Mouse (Mus musculus): ENCODE measurements around the gene Noc2l.
A peak's percentile ranks its signal among the peaks of the same experiment; 100 is the strongest.

Noc2l gene

DNA sequence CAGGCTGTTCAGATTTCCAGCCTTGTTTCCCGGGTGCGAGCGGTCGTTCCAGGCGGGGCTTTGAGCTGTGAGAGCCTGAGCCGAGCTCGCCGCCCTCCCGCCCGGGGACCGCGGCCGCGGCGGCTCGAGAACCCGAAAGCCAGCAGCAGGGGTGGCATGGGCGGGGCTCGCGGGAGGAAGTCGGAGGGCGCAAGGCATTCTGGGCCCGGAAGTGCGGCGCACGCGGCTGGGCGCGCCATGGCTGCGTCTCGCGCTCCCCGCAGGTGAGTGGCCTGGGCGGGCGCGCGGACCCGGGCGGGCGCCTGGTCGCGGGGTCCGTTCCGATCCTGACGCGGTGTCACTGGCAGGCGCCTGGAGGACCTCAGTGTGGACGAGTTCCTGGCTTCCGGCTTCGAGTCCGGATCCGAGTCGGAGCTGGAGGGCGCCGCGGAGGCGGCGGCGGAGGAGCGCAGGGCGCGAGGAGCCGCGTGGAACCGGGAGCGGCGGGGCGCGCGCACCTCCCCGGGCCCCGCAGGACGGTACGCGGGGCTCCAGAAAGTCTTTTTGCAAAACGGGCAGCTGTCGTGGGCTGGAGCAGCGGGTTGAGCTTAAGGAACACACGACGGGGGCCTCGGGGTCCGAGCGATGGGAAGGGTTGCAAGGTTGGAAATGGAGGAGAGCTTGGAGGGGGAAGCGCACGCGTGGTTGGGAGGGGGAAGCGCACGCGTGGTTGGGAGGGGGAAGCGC, at the start of gene Noc2l:
Noc2l (plus strand) TSS at position 203 of the 726 bp plus-strand sequence.
- DNase-seq (ENCODE audit: low spot score), result peak; percentile 92

DNA sequence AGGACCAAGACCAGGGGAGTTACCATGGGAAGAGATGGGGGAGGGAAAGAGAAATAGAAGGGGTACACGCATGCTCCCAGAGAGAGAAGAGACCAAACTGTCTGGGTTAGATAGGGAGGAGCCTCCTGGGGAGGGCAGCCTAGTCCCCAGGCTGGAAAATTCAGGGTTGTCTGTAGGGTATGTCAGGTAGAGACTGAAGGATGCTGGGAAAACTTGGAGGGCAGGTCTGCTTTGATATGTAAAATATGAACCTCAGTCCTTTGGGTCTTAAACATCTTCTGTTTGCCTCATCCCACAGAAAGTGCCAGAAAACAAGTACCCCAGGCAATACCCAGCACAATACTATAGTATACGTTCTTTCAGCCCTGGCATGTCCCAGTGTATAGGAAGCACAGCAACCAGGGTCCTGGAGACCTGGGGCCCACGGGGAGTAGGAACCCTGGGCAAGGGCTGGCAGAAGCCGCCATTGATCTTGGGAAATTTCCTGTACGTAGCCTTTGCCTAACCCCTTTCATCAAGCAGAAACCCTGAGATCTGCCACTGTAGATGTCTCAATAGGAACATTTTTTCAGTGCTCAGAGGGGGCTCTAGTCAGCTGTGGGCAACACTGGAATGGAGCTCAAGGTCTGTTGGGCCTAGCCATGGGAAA, 47.5 kb upstream of the Noc2l start:
- DNase-seq (ENCODE audit: low spot score), result no peak

DNA sequence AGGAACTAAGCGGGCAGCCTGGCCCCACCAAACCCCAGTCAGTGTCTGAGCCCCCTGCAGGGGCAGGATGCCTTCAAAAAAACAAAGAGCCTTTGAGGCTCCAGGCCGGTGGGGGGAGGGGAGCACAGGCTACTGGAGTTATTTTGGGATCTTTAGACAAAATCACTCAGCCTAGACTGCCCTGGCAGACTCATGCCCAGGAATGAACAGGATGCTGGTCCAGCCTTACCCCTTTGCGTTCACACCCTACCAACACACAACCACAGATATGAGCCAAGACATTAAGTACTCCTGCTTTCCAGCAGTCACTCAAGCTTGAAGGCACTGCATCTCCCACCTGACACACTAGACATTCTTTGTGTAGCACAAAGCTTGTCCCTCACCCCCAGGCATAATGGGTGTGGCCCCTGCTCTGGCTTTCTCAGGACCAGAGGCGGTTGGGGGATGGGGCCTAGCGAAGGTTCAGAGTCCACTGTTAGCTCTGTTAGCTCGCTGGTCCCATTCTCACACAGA, 46.9 kb upstream of the Noc2l start:
- peak; percentile 48 for DNase-seq (ENCODE audit: low spot score)

DNA sequence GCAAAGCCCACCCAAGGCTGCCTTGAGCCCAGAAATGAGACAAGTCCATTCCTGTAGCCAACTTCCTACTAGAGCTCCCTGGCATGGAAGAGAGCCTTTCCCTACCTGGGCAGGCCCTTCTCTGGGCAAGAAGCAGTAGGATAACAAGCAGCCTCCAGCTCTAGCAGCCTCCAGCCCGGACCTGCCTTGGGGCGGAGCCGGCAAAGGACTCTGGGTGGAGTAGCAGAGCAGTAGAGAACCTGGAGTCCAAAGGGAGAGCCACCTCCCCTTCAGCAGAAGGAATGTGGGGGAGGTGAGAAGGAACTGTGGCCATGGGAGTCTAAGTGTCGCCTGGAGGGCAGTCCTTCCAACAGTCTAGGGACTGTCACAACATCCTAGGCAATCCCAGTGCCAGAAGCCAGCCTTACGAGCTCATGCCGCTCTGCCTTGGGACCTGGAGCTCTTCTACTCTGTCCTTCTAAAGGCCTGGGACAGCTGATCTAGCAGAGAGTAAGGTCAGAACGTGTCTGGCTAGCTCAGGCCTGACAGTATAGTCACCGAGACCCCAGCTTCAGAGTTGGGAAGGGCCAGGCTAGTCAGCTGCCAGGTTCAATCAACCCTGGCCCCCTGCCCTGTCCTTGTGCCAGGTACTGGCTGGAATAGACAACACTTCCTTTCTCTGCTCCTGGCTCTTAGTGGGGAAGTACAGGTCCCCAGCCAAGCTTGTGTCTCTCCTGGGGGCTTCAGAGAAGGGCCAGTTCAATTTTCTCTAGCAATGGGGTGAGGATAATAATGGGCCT, 43.2 kb upstream of the Noc2l start:
- DNase-seq (ENCODE audit: low spot score), result peak; percentile 85

DNA sequence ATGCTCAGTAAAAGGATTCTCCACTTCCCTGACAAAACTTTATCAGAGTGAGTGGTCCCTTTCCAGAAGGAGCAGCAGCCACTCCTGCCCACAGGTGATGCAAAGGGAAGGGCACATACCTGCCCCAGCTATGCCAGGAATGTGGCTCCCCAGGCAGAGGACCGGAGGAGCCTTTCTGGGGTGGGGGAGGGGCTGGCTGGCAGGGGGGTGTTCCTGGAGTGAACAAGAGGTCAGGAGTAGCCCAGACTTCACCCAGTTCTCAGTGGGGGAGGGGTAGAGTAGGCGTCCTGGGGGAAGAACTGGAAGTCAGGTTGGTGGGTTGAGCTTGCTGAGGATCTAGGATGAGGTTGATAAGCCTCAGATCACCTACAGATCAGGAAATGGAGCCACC, 42.6 kb upstream of the Noc2l start:
- DNase-seq (ENCODE audit: low spot score), result peak; percentile 52

DNA sequence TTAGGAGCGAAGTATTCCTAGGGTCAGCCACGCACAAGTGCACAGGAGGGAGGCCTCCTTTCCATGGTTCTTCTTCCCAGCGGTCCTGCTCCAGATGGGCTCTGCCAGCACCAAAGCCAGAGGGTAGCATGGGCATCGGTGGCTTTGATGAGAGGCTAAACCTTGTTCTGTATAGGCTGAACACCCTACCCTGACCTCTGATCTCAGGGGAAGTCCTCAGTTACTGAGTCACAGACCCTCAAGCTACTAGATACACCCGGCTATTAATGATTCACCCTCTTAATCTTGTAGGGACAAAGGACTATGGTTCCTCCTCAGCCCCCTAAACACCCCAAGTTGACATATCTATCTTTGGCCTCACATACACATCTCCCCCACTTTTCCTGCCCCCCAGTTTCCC, 41.9 kb upstream of the Noc2l start:
- DNase-seq (ENCODE audit: low spot score), result no peak

DNA sequence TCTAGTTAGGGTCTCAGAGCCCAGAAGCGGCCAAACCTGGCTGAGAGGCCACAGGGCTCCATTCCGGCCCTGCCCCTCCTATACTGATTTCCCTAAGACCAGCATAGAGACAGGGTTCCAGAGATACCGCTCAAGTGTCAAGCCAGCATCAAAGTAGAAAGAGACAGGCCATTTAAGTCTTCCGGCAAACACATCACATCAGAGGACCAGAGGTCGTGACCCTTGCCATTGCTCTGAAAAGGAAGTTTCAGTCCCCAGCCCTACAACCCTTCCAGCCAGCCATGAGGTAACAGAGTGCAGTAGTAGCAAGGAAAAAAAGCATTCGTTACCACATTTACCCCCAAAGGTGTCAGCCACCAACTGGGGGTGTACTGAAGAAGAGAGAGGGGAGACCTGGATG, 41.5 kb upstream of the Noc2l start:
- no peak for DNase-seq (ENCODE audit: low spot score)

DNA sequence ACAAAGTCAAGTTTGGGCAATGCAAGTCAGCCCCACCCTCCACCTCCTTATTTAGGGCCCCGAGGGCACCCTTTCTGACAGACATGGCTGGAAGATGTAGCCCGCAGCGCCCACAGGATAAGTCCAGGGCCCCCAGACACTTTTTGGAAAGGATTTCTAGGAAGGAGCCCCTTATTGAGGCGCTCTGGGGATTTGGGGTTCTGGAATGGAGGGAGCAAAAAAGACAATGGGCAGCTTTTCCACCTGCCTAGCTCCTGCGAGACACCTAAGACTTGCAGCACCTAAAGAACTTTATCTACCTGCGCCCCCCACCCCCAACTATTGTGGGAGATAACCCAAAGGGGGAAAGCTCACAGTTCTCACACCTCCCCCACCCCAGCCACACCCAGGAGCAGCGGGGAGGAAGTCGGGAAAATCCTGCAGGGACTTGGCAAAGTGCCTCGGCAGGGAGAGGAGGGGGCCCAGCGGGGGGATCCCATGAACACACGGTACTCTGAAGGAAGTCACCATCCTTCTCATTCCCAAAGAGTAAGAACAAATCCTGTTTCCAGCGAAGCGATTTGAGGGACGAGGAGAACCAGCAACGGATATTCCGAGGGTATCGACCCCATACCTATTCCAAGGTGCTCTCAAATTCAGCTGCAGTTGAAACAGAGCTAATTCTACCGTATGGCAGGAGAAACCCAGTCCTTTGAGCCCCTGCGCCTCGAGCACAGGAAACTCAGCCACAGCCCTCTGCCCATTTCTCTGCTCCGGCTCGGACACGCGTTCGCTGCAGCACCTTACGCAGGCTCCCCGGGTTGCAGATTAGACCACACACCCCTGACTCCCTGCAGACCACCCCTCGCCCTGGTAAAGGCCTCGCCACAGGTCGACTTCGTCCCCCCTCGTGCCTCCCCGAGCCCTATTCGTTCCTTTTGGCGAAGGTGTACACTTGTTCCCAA, 39.6 kb upstream of the Noc2l start:
- peak; percentile 66 for DNase-seq (ENCODE audit: low spot score)

DNA sequence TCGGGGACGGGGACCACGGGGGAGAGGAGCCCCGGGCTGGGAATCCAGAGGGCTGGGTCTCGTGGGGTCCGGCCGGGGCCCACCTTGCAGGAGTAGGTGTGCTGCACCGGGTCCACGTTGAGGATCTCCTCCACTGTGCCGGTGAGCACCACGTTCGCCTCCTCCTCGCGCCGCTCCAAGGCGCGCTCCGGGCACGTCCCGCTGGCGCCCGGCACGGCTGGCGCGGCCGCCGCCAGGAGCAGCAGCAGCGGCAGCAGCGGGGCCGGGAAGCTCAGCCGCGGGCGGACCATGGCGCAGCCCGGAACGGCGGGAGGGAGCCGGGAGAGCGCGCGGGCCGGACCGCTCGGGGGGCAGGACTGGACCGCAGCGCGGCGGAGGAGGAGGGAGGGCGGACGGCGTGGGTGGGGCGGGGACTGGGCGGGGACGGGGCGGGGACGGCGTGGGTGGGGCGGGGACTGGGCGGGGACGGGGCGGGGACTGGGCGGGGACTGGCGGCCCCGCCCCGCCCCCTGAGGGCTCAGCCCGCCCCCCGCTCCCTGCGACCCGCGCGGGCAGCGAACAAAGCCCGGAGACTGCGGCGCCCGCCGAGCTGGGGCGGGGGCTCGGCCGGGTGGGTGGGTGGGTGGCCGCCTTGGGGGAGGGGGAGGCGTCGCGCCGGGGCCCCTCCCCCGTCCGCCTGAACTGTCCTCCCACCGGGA, 38.5 kb upstream of the Noc2l start, which contains the start of gene Agrn:
Agrn (minus strand) TSS at position 358 of the 698 bp plus-strand sequence.
- DNase-seq (ENCODE audit: low spot score), result peak; percentile 65

DNA sequence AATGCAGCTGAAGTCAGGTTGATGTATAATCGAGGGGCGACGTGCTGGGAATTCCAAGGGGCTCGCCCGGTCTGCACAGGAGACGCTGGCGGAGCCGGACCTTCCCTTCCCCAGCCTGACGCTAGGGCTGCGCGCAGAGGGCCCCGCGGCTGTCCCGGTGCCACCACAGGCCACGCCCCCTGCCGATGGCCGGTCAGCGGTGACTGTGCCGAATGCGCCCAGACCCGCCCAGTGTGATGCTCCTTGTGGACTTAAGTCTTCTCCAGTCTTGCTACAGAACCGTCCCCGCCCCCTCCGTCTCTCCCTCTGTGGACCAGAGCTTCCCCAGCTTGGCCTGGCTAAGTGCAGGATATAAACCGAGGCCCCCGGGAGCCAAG, 38.0 kb upstream of the Noc2l start:
- DNase-seq (ENCODE audit: low spot score), result peak; percentile 91

DNA sequence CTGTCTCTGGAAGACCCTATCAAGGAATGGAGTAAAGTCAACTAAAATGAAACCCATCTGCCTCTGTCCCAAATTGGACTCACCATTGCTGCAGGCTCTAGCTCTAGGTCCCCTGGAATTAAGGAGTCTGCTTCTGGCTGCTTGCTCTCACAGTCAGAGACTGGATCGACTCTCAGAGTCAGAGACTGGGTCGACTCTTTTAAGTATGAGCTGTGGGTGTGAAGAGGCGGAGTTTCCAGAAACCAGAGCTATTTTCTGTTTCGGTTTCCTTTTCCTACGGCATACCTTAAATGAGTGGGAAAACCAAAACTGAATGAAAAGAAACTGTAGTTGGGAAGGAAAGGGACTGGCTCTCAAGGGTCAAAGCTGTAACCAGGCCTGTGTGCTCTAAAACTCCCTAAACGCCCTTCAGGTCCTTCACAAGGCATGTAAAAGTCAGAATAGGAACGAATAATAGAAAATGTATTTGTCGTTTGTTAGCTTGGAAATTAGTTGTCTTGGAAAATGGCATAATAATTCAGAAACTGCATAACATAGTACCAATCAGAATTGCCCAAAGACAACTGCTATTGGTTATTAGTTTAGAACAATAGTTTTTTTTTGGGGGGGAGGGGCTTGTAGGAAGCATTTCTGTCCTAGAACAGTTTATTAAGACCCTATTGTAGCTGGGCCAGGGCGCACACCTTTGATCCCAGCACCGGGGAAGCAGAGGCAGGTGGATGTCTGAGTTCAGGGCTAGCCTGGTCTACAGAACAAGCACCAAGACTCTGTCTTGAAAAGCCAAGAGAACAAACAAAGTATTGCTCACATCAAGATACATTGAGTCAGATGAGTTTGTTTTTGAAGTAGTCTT, 35.0 kb upstream of the Noc2l start, which contains the start of gene Isg15:
Isg15 (minus strand) TSS at position 196 of the 853 bp plus-strand sequence.
- DNase-seq (ENCODE audit: low spot score), result peak; percentile 64

DNA sequence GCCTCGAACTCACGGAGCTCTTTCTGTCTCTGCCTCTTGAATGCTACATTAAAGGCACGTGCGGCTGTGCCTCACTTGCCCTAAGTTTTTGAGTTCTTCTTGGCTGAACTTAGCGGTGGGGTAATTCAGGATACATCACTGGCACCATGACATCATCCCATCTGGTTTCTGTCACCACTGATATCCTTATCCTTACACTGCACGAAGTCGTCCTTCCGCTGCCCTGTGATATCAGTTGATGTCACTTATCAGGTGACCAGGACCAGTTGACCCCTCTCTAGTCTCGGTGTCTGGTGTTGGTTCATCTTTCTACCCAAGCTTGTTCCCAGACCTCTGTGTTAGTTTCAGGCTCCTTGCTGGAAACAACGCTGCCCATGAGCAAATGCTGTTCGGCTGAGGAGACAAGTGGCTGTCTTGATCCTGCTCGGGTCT, 33.3 kb upstream of the Noc2l start:
- DNase-seq (ENCODE audit: low spot score), result no peak

DNA sequence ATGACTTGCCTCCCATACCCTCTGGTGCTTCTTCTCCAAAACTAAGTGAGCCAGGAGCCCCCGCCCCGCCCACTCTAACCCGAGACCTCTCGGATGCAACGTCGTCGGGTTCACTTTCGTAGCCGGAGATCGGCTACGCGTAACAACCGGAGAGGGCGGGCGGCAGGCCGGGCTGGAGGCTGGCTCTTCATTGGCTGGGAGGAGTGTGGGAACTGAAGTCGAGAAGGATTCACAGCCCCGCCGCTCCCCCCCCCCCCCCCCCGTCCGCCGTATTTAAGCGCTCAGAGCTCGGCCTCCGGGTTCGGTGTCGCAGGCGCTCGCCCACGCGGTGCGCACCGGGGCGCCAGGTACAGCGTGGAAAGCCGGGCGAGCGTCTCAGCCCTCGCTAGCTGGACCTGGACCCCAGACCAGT, 32.8 kb upstream of the Noc2l start, which contains the start of gene AW011738:
AW011738 (plus strand) TSS at position 304 of the 412 bp plus-strand sequence.
- peak; percentile 82 for DNase-seq (ENCODE audit: low spot score)

DNA sequence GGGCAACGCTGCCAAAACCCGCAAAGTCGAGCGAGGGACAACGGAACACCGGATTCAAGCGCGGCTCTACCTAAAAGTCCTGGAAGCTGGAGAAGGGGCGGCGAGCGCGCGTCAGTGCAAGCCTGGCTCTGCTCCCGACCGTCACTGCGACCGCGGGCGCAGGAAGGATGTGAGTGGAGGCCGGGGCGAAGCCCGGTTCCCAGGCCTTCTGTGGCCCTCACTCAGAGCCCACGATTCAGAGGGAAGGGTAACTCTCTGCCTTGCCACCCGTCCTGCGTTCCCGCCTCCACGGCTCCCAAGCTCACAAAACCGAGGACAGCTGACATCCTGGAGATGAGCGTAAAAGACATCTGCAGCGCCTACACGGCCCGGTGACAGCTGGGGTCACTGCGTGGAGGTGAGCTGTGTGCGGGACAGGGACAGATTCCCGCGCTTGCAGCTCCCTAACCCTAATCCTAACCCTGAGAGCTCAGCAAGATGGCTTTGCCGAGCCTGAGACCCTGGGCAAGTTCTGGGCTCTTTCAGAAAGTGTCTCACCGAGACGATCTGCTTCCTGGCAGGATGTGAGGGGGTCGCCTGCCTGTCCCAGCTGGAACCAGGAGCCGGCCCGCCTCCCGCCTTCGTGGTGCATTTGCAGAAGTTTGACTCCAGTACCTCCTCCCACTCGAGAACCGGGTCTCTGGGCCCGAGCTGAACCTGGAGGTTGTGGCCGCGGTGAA, 32.2 kb upstream of the Noc2l start:
- DNase-seq (ENCODE audit: low spot score), result no peak

DNA sequence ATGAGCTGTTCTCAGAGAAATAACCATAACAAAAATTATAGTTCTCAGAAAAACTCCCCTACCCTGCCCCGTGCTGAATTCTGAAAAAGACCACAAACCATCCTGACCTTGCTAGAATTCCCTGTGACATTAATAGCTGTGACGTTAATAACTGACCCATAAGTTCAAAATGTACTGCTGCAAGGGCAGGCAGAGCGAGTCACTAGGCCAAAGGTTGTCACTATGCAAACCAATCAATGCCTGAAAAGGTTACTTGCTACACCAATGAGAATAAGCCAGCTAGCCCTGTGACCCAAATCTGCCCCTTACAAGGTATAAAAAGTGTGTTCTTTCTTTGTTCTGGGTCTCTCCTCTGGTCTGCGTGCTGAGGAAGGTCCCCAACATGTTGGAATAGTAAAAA, 26.9 kb upstream of the Noc2l start:
- no peak for DNase-seq (ENCODE audit: low spot score)

DNA sequence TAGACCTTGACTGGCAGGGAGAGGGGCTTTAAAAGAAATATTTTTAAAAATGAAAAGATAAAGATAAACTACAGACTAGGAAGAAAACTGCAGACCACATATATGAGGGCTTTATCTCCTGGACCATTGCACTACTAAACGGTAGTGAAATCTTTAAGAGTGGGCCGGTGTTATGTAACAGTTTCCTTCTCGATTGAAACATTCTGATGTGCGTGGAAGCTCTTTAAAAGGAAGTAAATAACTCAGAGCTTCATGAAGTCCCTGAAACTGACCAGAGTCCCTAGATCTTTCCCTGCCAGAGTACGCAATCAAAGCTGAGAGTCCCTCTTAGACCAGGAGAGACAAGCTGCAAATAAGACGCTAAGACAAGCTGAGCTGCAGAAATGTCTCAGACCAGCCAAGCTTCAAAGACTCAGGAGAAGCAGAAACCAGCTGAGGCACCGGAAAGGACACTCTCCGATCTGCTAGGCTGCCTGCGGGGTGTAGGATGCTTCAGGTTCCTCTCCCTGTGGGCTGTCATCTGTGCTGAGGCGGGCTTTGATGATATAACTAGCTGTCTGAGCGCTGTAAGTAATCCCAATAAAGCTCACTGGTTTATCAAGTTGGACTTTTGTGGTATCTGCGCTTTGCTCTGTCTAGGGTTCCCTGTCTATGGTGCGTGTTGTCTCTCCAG, 25.7 kb upstream of the Noc2l start:
- DNase-seq (ENCODE audit: low spot score), result no peak

DNA sequence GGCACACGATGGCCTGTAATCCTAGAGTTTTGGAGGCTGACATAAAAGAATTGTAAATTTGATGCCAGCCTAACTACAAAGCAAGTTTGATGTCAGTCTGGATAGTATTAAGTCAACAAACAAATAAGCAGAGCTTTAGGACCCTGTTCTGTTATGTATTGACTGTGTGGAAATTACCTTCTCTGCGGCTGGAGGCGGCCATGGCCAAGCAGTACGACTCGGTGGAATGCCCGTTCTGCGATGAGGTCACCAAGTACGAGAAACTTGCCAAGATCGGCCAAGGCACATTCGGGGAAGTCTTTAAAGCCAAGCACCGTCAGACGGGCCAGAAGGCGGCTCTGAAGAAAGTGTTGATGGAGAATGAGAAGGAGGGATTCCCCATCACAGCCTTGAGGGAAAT, 22.7 kb upstream of the Noc2l start:
- DNase-seq (ENCODE audit: low spot score), result no peak

DNA sequence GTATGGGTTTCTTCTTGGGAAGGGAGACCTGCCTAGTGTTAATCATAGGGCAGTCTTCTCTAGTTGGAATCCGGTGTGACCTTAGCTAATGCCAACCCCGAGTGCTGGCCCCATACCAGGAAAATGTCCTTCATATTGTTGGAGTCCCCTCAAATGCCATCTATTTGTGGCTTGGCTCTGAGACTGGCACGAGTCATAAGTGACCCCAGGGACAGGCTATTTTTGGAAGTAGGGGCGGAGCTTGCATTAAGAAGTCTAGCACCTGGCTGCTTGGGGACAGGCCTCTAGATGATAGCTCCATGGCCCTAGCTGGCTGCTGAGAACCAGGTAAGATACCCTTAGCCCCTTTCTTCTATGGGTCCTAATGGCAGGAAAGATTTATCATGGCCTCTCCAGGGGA, 20.2 kb upstream of the Noc2l start, which contains the start of gene Perm1:
Perm1 (plus strand) TSS at position 220 of the 400 bp plus-strand sequence.
- DNase-seq (ENCODE audit: low spot score), result peak; percentile 57
